Mouse (Mus musculus) layer of hippocampus, adult 2 months (tissue): ENCODE results near the gene Armc5. TPM values are rescaled to one million over a fixed set of nuclear protein-coding genes. Genes with fewer than 3 reads are reported as not detected.
A peak's percentile ranks its signal among the peaks of the same experiment; 100 is the strongest.

Experiments used
- DNase-seq, 2 experiments: peaks; one replicate each; pipeline ENCODE4 v3.0.0; 2022; ENCODE audit warnings: low spot score in 2 of 2
- H3K27ac ChIP-seq: fragments of 200-600 bp; 2 replicates; pipeline ENCODE4 v1.8.1; 2022
- H3K4me3 ChIP-seq: fragments of 200-600 bp; 2 replicates; pipeline ENCODE4 v1.8.1; 2022; ENCODE audit warnings: mild to moderate bottlenecking
- CTCF ChIP-seq: fragments of 200-600 bp; conservative IDR thresholded peaks from 2 replicates; pipeline ENCODE4 v1.8.1; 2022; ENCODE audit warnings: antibody characterized with exemption, mild to moderate bottlenecking, moderate library complexity
- total RNA-seq, 2 experiments: library from RNA; stranded (reverse); gene quantifications; 2 replicates each; pipeline ENCODE4 v1.2.3; 2021

Armc5 gene
- total RNA-seq, 2 experiments from 2014 or later = 10.9 to 12.6 TPM

- no peak overlapping the region for H3K27ac ChIP-seq
- H3K4me3 ChIP-seq = no peak overlapping the region
- TF ChIP-seq CTCF = no peak
- DNase-seq = no peak
Measured at GRCm38 (mm10) chr7:128249998-128250397, 12.9 kb downstream of the Armc5 start.

GRCm38 (mm10) chr7:128251946-128252345 lies 14.8 kb downstream of the Armc5 start:
- TF ChIP-seq CTCF = no peak
- DNase-seq = no peak
- Histone ChIP-seq H3K4me3 (no peak overlapping the region), H3K27ac (no peak overlapping the region)

- no peak for TF ChIP-seq CTCF
- Histone ChIP-seq H3K27ac (no peak overlapping the region), H3K4me3 (peak overlapping the region; percentile 26; the same call in 1 of the 2 replicates)
- DNase-seq = peak; percentile 79 to 81
Measured at GRCm38 (mm10) chr7:128252609-128253008, 15.5 kb downstream of the Armc5 start.

- Histone ChIP-seq H3K4me3 (no peak overlapping the region), H3K27ac (no peak overlapping the region)
- DNase-seq = no peak
- no peak for TF ChIP-seq CTCF
Measured at GRCm38 (mm10) chr7:128254978-128255377, 17.8 kb downstream of the Armc5 start.

GRCm38 (mm10) chr7:128255757-128256156 lies 18.6 kb downstream of the Armc5 start:
- no peak overlapping the region for H3K27ac ChIP-seq
- no peak overlapping the region for H3K4me3 ChIP-seq
- DNase-seq = no peak
- TF ChIP-seq CTCF = no peak

GRCm38 (mm10) chr7:128256783-128257334 lies 19.7 kb downstream of the Armc5 start:
- no peak overlapping the region for H3K4me3 ChIP-seq
- H3K27ac ChIP-seq = no peak overlapping the region
- no peak for DNase-seq
- no peak for TF ChIP-seq CTCF

- H3K4me3 ChIP-seq = no peak within 1 kb of the TSS
- no peak for TF ChIP-seq CTCF
- no peak within 1 kb of the TSS for H3K27ac ChIP-seq
- no peak for DNase-seq
Measured at GRCm38 (mm10) chr7:128265411-128265810, 28.3 kb downstream of the Armc5 start, which contains the start of gene Slc5a2. Gene Slc5a2, plus strand, starts transcription at chr7:128265657.

GRCm38 (mm10) chr7:128266056-128266455 lies 28.9 kb downstream of the Armc5 start:
- no peak overlapping the region for H3K4me3 ChIP-seq
- DNase-seq = no peak
- no peak overlapping the region for H3K27ac ChIP-seq
- no peak for TF ChIP-seq CTCF

- DNase-seq = no peak
- Histone ChIP-seq H3K27ac (no peak overlapping the region), H3K4me3 (no peak overlapping the region)
- no peak for TF ChIP-seq CTCF
Measured at GRCm38 (mm10) chr7:128267391-128267790, 30.2 kb downstream of the Armc5 start.

- no peak for DNase-seq
- Histone ChIP-seq H3K27ac (no peak overlapping the region), H3K4me3 (no peak overlapping the region)
- TF ChIP-seq CTCF = no peak
Measured at GRCm38 (mm10) chr7:128267813-128268212, 30.7 kb downstream of the Armc5 start.

GRCm38 (mm10) chr7:128270431-128270850 lies 33.3 kb downstream of the Armc5 start:
- no peak overlapping the region for H3K4me3 ChIP-seq
- TF ChIP-seq CTCF = no peak
- no peak for DNase-seq
- H3K27ac ChIP-seq = no peak overlapping the region

- DNase-seq = no peak
- Histone ChIP-seq H3K27ac (no peak overlapping the region), H3K4me3 (no peak overlapping the region)
- no peak for TF ChIP-seq CTCF
Measured at GRCm38 (mm10) chr7:128271496-128271895, 34.4 kb downstream of the Armc5 start.

GRCm38 (mm10) chr7:128276051-128276450 lies 38.9 kb downstream of the Armc5 start:
- no peak overlapping the region for H3K4me3 ChIP-seq

GRCm38 (mm10) chr7:128279750-128280149 lies 42.6 kb downstream of the Armc5 start:
- no peak for DNase-seq
- no peak for TF ChIP-seq CTCF
- Histone ChIP-seq H3K27ac (no peak overlapping the region), H3K4me3 (no peak overlapping the region)

More at GRCm38 (mm10) chr7:128276051-128276450, 38.9 kb downstream of the Armc5 start:
- no peak for DNase-seq
- no peak for TF ChIP-seq CTCF
- H3K27ac ChIP-seq = no peak overlapping the region

- no peak overlapping the region for H3K4me3 ChIP-seq
- no peak for TF ChIP-seq CTCF
- no peak for DNase-seq
- no peak overlapping the region for H3K27ac ChIP-seq
Measured at GRCm38 (mm10) chr7:128281765-128282164, 44.6 kb downstream of the Armc5 start.
